Mouse (Mus musculus): ENCODE data around the gene Slc47a1.

DNA sequence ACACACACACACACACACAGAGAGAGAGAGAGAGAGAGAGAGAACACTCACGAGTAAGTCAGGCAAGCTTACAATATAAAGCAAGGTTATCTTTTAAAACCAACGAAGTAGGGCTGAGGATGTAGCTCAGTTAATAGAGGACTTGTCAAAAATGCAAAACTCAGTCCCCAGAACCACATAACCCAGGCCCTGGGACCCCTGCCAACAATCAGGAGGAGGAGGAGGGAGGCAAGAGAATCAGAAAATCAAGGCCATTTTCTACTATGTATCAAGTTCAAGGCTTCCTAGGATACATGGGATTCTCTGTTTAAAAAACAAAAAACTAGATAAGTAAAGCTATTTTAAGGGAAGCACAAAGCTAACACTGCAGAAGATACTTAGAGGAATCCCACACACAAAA, 61.3 kb downstream of the Slc47a1 start:
- TF ChIP-seq POLR2A (IDR thresholded peaks at IDR 0.05; ENCODE audit: insufficient read depth, low read length) (no peak), CTCF (IDR thresholded peaks at IDR 0.05; ENCODE audit: low read depth, low read length) (no peak)
